Mouse (Mus musculus) NIH3T3 (cell line): ENCODE results near the gene Rad51b.
A peak's percentile ranks its signal among the peaks of the same experiment; 100 is the strongest.

Experiments
- DNase-seq: peaks from one replicate; pipeline ENCODE4 v3.0.0-alpha.2; 2012; ENCODE audit warnings: low read depth

Rad51b gene

DNA sequence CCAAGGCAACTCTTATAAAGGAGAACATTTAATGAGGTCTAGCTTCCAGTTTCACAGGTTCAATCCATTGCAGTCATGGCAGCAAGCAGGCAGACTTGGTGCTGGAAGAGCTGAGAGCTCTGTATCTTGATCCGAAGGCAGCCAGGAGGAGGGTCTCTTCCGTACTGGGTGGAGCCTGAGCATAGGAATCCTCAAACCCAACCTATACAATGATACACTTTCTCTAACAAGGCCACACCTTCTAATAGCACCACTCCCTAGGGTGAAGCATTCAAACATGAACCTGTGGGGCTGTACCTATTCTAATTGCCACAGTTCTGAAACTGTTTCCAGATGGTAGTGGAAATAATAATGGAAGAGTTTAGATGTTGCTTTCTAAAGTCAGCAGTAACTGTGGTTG is 33.5 kb downstream of the Rad51b start:
- DNase-seq, result no peak

GRCm38 (mm10) chr12:79331722-79332121 is 34.6 kb downstream of the Rad51b start:
- no peak for DNase-seq

- DNase-seq, result no peak
Observed at GRCm38 (mm10) chr12:79338791-79339190, 41.7 kb downstream of the Rad51b start.

DNA sequence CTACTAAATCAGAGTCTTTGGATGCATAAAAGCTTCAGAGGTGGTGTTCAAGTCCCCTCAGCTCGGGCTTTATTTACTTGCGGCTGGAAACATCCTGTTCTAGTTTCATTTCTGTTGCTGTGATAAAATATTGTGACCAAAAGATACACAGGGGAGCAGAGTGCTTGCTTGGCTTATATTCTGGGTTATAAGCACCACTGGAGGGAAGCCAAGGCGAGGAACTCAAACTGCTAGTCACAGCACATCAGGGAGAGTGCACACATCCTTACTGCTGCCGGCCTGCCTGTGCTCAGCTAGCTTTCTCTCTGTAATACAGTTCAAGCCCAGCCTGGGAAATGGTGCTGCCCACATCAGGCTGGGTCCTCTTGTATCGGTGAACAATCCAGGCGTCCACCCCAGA is 43.4 kb downstream of the Rad51b start:
- DNase-seq, result peak; percentile 24

GRCm38 (mm10) chr12:79341291-79341845 is 44.3 kb downstream of the Rad51b start:
- DNase-seq, result no peak

DNA sequence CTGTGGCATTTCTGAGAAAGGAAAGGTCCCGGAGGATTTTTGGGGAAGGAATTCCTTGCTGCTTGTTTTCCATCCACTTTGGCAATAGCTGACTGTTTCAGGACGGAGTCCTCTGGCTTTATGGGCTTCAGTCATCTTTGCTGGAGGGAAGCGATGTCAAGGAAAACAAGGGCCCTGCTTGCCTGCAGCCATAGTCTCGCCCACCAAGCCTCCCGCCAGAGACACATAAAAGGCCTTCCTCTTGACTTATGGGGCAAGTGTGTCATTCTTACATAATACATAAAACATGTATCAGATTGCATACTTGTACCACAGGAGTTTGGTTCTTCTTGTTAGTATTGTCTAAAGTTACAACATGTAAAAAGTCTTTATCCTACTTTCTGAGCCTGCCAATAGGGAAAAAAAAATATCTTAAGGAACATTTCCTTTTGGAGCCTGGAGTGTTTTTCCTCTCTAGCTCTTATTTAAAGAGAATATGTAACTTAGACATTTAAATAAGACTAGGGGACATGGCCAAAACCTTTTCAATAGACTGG is 49.2 kb downstream of the Rad51b start:
- peak; percentile 67 for DNase-seq

DNA sequence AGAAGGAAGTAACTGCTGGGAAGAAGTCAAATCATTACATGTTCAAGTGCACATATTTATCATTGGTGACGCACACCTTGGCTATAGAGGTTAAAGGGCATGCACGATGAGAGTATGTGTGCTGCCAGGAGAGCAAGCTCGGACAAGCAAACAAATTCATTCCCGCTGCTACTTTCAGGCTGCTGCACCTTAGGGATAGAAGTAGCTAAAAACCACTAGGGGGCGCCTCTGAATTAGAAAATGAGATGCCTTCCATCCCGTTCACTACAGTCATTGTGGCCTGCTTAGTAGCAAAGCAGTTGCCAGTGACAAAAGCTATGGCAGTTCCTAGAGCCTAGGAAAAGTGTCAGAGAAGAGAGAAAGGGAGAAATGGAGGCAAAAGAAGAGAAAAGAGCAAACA is 50.6 kb downstream of the Rad51b start:
- DNase-seq, result peak; percentile 87

DNA sequence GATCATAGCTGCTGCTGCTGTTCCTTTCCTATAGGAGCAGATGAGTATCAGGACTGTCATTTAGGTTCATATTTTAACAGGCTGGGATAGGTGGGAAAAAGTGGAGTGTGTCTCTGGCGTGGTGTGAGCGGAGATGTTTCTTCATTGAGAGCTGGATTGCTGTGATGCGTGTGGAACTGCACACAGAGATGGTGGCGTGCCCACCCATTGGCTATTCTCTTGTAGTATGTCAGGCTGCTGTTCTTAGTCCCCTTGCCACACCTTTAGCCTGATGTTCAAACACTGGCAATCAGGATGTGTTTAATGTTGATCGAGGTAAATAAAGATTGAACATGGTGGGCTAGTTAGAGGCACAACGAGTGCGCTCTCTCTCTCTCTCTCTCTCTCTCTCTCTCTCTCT is 54.4 kb downstream of the Rad51b start:
- no peak for DNase-seq

DNA sequence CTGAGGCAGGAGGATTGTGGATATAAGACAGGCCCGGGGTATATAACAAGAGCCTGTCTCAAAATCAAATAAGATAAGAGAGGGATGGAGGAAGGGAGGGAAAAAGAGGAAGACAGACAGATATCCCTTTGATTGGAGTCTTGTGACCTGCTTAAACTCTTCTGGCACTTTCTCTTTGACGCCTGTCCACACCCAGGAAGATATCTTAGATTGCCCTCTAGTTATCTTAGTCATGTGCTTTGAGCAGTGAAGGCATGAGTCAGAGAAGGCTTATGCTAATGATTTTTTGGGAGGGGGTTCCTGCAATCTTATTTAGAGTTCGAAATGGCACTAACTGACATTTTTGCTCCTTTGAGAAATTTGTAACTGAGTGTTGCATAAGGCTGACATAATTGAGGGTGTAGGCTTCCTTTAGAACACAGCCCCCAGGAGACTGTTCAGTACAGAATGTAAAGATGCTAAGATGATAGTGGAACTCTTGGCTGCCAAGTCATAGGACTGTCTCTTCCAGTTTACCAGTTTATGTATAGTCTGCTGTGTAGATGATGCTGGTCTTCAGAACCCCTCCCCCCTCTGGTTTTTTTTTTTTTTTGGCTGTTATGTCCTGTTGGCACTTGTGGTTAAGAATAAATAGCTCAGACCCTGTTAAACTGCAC is 55.1 kb downstream of the Rad51b start:
- peak; percentile 81 for DNase-seq

- DNase-seq, result no peak
Observed at GRCm38 (mm10) chr12:79352742-79353114, 55.6 kb downstream of the Rad51b start.

DNA sequence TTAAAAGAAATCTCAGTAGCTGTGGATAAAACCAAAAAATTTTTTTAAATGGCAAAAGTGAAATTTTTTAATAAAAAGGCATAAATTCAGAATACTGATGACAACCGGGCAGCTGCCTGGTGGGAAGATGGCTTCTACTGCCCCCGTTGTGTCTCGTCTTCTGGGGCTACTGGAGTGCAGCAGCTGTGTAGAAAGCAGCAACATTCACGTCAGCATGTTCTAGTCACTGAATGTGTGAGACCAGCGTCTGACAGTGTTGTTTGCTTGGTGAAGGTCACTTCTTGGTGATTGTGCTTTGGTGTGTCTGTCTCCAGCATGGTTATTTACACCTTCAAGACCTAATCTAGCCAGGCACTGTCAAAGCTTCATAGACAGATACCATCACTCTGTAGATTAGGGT is 56.3 kb downstream of the Rad51b start:
- DNase-seq, result no peak

DNA sequence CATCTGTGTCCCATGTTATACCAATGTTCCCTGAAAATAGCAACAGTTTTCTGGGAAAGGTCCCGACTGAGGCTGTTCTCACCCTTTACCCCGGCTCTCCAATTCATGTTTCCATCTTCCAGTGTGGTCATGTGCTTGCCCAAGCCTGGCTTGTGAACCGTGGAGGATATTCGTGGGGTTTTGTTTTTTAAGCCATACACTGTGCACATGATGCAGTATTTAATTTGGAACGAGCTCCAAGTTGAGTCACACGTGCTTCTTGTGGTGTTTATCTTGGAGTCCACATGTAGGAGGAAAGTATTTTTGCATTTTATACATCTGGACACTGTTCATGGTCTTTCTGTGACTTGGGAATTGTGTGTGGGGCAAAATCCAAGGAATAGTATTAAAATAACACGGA is 57.5 kb downstream of the Rad51b start:
- peak; percentile 92 for DNase-seq

- DNase-seq, result no peak
Observed at GRCm38 (mm10) chr12:79356138-79356537, 59.1 kb downstream of the Rad51b start.

- no peak for DNase-seq
Observed at GRCm38 (mm10) chr12:79357631-79358030, 60.5 kb downstream of the Rad51b start.

DNA sequence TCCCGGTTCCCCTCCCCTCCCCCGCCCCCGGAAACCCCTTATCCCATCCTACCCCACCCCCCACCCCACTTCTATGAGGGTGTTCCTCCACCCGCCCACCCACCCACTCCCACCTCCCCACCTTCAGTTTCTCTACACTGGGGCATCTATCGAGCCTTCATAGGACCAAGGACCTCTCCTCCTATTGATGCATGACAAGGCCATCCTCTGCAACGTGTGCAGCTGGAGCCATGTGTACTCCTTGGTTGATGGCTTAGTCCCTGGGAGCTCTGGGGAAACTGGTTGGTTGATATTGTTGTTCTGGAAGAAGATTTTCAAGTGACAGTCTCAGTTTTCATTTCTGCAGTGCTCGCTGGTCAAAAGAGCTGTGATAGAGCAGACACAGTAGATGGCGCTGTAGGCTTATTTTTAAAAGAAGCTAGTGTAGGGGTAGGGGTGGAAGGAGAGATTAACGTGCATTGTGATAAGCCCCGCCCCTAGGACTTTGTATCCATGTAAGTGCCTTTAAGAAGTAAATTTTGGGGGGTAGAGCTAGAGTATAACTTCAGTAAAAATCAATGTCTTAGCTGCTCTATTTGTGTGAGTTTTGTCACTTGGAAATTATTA is 61.6 kb downstream of the Rad51b start:
- DNase-seq, result peak; percentile 90

DNA sequence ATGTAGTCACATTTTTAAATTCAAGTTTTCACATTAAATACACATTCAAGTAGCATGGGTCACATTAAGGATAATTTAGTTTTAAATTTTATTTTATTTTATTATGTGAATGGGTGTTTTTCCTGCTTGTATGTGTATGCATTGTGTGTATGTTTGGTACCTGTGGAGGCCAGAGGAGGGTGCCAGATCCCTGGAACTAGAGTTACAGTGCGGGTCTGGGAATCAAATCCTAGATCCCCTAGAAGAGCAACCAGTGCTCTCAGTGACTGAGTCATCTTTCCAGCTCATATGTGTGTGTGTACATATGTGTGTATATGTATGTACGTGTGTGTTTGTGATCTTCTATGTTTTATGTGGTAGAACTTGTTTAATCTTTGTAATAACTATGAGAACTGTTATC is 62.3 kb downstream of the Rad51b start:
- DNase-seq, result peak; percentile 52

GRCm38 (mm10) chr12:79362219-79362618 is 65.1 kb downstream of the Rad51b start:
- DNase-seq, result peak; percentile 31

DNA sequence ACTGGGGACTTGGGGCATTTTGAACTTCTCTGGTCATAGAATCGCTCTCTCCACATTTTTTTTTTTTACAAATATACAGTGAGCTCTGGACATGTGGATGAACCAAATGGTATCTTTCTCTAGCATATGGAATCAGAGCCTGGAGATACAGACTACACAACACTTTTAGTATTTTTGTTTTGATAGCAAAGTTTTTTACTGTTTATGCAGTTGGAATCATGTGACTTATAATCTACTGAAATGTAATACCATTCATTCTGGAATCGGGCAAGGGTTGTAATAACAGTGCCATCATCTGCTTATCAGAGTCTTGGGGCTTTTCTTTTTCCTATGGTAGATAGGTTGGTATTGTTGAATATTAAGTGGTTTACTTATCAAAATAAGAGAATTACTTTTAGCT is 67.2 kb downstream of the Rad51b start:
- DNase-seq, result no peak

GRCm38 (mm10) chr12:79368818-79369217 is 71.7 kb downstream of the Rad51b start:
- DNase-seq, result no peak

DNA sequence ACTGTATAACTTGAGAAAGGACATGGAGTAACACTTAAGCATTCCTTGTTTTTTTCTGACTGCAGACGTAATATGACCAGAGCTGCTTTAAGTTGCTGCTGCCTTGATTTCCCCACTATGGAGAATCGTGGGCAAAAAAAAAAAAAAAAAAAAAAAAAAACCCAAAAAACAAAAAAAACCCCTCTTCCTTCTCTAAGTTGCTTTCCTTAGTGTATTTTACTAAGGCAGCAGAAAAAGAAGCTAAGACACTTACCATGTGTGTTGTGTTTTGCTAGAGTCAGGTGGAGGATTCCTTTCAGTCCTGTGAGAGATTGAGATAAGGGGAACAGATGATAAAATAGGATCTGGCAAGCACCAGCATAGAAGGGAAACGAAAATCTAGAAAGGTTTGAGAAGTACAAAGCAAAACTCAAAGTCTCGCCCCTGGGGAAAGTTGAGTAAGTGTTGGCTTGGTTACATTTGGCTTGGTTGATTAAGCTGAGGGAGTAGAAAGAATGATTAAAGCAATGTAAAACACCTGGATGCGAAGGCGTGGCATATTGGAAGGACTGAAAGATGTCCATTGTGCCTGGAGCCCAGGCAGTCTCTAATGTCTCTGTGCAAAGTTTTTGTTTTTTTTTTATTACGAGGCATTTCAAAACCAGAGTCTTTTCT is 72.6 kb downstream of the Rad51b start:
- peak; percentile 49 for DNase-seq

DNA sequence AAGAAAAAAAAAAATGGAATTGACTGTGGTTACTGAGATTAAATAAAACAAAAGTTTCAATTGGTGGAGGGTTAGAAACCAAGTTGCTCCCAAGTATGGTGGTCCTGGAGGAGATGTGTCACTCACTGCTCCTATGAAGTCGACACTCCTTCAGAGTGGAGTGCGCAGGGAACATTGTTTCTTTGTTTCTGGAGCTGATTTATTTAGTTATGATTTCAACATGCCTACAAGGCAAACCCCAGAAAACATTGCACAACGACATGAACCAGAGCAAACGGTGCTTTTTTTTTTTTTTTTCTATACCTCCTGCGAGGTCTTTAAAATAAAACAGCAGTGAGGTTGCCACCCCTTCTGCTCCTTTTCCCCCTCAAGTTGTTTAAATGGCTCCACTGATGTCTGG is 75.6 kb downstream of the Rad51b start:
- DNase-seq, result peak; percentile 82

GRCm38 (mm10) chr12:79377378-79377777 is 80.3 kb downstream of the Rad51b start:
- no peak for DNase-seq

- DNase-seq, result peak; percentile 85
Observed at GRCm38 (mm10) chr12:79377861-79378260, 80.8 kb downstream of the Rad51b start.
